Mouse (Mus musculus) kidney, adult 18-20 months (tissue): ENCODE results near the gene Tubg1.
A peak's percentile ranks its signal among the peaks of the same experiment; 100 is the strongest.

Experiments
- DNase-seq: peaks from one replicate; pipeline ENCODE4 v3.0.0; 2021

Gene Tubg1

GRCm38 (mm10) chr11:101119761-101120544 is at the start of gene Tubg1, which contains the start of gene Retreg3:
Gene Tubg1 (plus strand): TSS chr11:101119938.
Gene Retreg3 (minus strand): TSS chr11:101119893.
- DNase-seq = peak; percentile 99

DNA sequence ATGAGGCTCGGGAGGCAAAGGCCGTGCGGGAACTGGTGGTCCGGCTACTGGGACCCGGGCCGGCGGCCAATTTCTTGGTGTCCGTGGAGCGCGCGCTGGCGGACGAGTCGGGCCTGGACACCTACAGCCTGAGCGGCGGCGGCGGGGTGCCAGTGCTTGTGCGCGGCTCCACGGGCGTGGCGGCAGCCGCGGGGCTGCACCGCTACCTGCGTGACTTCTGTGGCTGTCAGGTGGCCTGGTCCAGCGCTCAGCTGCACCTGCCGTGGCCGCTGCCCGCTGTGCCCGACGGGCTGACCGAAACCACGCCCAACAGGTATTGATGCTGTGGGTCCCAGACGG is 49.6 kb upstream of the Tubg1 start:
- DNase-seq = no peak

GRCm38 (mm10) chr11:101070987-101071386 is 48.8 kb upstream of the Tubg1 start:
- no peak for DNase-seq

- no peak for DNase-seq
Observed at GRCm38 (mm10) chr11:101071810-101072428, 47.8 kb upstream of the Tubg1 start.

- no peak for DNase-seq
Observed at GRCm38 (mm10) chr11:101078121-101078520, 41.6 kb upstream of the Tubg1 start, which contains the start of gene Hsd17b1. Gene Hsd17b1 (plus strand): TSS chr11:101078411.

DNA sequence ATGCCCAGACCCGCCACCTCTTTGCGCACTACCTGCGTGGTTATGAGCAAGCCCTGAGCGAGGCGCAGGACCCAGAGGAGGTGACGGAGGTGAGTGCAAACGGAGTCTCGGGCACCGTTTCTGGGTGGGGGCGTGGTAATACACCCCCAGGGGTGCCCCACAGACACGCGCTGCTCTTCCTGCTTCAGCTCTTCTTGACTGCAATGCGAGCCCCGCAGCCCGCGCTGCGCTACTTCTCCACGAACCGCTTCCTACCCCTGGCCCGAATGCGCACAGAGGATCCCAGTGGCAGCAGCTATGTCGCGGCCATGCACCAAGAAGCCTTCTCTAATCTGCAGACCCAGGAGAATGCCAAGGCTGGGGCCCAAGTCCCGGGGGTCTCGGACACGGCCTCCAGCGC is 40.0 kb upstream of the Tubg1 start:
- DNase-seq = no peak

DNA sequence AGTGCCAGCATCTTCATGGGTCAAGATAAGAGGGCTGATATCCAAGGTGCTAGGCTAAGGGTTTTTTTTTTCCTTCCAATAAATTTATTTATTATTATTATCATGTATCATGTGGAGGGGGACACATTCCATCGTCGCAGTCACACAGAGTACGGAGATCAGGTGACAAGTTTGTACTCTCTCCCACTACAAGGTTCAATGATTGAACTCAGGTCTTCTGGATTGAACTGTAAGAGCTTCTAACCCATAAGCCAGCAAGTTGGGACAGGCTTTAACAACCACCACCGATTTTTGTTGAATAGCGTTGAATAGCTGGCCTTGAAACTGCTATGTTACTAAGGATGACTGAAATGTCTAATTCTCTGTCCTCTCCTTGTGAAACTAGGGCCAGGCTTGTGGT is 39.3 kb upstream of the Tubg1 start:
- DNase-seq = no peak

GRCm38 (mm10) chr11:101081659-101082058 is 38.1 kb upstream of the Tubg1 start:
- no peak for DNase-seq

DNA sequence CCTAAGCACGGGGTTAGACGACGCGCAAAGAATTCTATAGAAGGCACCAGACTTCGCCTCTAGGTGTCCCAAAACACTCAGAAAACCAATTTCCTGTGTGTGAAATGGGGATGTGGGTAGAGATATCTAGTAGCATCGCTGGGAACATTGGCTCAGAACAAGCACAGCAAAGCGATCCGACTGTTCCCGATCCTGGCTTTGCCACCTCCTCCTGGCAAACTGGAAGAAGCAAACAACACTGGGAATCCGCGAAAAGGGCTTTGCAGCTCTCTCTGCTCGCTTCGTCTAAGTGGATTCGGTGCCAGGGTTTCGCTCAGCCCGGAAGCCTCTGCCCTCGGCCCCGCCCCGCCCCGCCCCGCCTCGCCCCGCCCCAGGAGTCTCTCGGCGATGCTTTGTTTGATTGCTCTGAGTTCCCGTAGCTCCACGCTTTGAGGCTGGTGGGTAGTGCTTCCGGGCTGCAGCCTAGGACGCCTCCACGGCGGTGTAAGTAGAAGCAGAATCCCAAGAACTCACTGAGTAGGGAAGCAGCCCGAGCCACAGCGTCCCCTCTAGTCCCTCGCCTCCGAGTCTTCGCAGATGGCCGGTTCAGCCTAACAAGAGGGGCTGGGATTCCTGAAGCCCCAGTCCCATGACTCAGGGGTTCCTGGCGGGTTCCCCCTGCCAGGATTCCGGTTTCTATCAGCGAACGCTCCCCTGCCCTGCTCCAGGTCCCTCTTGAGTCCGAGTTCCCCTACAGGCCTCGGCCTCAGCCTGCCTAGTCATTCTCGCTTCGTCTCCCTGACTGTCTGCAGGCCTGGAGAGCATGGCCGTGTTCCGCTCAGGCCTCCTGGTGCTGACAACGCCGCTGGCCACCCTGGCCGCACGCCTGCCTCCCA is 37.3 kb upstream of the Tubg1 start, which contains the start of gene Coasy:
TSS of gene Coasy (plus strand) at position 358 of the 875 bp plus-strand sequence.
- peak; percentile 87 for DNase-seq

GRCm38 (mm10) chr11:101083083-101083697 is 36.5 kb upstream of the Tubg1 start:
- DNase-seq = peak; percentile 68

GRCm38 (mm10) chr11:101084246-101084645 is 35.5 kb upstream of the Tubg1 start:
- no peak for DNase-seq

- DNase-seq = no peak
Observed at GRCm38 (mm10) chr11:101084811-101085210, 34.9 kb upstream of the Tubg1 start.

- DNase-seq = no peak
Observed at GRCm38 (mm10) chr11:101085617-101086322, 34.0 kb upstream of the Tubg1 start.

GRCm38 (mm10) chr11:101086323-101086674 is 33.4 kb upstream of the Tubg1 start:
- no peak for DNase-seq

GRCm38 (mm10) chr11:101086756-101087681 is 32.7 kb upstream of the Tubg1 start, which contains the start of gene Mlx:
Gene Mlx (plus strand): TSS chr11:101087277.
- peak; percentile 91 for DNase-seq

- DNase-seq = peak; percentile 55
Observed at GRCm38 (mm10) chr11:101087682-101088055, 32.1 kb upstream of the Tubg1 start.

- no peak for DNase-seq
Observed at GRCm38 (mm10) chr11:101089931-101090330, 29.8 kb upstream of the Tubg1 start.

DNA sequence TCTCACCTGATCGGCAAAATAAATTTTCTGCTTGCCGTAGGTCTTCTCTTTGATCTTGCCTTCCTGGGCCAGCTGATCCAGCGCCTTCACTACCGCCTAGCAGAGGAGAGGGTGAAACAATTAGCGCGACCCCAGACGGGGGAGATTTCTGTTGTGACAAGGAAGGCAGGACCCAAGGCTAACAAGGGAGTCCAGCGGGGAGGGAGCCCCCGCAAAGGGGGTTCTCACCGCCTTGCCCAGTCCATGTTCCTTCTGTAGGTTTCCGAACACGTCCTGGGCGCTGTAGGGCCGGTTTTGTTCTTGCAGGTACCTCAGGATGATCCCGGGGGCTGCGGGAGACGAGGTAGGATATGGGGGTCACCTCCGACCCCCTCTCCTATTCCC is 24.8 kb upstream of the Tubg1 start:
- DNase-seq = no peak

GRCm38 (mm10) chr11:101095314-101096024 is 24.3 kb upstream of the Tubg1 start, which contains the start of gene Psmc3ip:
Gene Psmc3ip (minus strand): TSS chr11:101095436.
- DNase-seq = peak; percentile 96

DNA sequence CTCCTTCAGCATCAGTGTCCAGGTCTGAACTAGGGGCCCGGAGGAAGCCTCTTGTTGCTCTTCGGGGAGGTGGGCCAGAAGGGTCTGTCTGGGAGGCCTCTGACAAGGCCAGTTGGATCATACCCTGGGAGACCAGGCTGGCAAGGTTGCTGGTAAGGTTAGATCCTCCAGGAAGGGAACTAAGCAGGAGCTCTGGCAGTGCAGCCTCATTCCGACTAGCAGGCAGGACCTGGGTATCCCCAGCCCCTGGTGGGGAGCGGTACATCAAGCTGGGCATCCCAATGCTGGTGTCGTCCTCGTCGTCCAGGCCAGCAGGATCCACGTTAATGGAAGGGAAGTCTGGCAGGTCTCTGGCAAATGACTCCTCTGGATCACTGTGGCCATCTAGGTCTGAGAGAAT is 21.5 kb upstream of the Tubg1 start:
- no peak for DNase-seq
